ENCODE assay signal across 8 mouse cellular contexts in genomic region chr11:106065073-106065922, GRCm38 (mm10). TPM values are rescaled to one million over a fixed set of nuclear protein-coding genes. Genes with fewer than 3 reads are reported as not detected.
DNase-seq lines count a peak whose midpoint lies in the region; ATAC-seq and TF ChIP-seq lines count a peak whose summit lies in the region.

No protein-coding gene starts in this region.

- no peak for ATAC-seq in kidney, embryonic 14.5 days (ENCODE audit: low FRiP score, low TSS enrichment)
- peak; percentile 9 for ATAC-seq in inflammation-experienced regulatory T-cells, adult 6 months
- no peak for ATAC-seq in midbrain, embryonic 16.5 days

- H3K4me3 ChIP-seq in kidney, embryonic 14.5 days (ENCODE audit: low read length), result peak overlapping the region; percentile 91
- H3K4me3 ChIP-seq in cortical plate, adult 2 months (ENCODE audit: insufficient read depth, low read length), result peak overlapping the region; percentile 76
- H3K4me3 ChIP-seq in midbrain, embryonic 16.5 days (ENCODE audit: low read depth, low read length), result peak overlapping the region; percentile 86

- WGBS in kidney, embryonic 14.5 days, result 44% methylated on average over 18 of the region's 18 CpGs
- WGBS in midbrain, embryonic 16.5 days, result 47% methylated on average over 18 of the region's 18 CpGs

- H3K36me3 ChIP-seq in kidney, embryonic 14.5 days (ENCODE audit: control insufficient read depth, insufficient read depth, low read length), result peaks cover 5% of the 10 kb centered on the region; the same call in 1 of the 2 replicates
- no peaks in the 10 kb centered on the region for H3K36me3 ChIP-seq in midbrain, embryonic 16.5 days (ENCODE audit: control insufficient read depth, insufficient read depth, low read length)

- H3K4me2 ChIP-seq in kidney, embryonic 14.5 days (replicated peaks; ENCODE audit: low read depth, low read length), result peak overlapping the region; percentile 90
- H3K4me2 ChIP-seq in midbrain, embryonic 16.5 days (ENCODE audit: low read length), result peak overlapping the region; percentile 95

- H3K27me3 ChIP-seq in kidney, embryonic 14.5 days (ENCODE audit: control insufficient read depth, insufficient read depth, low read length), result no peaks in the 10 kb centered on the region
- no peaks in the 10 kb centered on the region for H3K27me3 ChIP-seq in midbrain, embryonic 16.5 days (ENCODE audit: control insufficient read depth, insufficient read depth, low read depth, low read length)

- no peaks in the 10 kb centered on the region for H3K9me3 ChIP-seq in kidney, embryonic 14.5 days (ENCODE audit: control insufficient read depth, low read length)
- no peaks in the 10 kb centered on the region for H3K9me3 ChIP-seq in midbrain, embryonic 16.5 days (replicated peaks; ENCODE audit: control insufficient read depth, low read length, poor library complexity, severe bottlenecking)

- TF ChIP-seq CTCF in cortical plate, adult 2 months (IDR thresholded peaks at IDR 0.05; ENCODE audit: extremely low read depth, insufficient read depth, low read length), result no peak

- H3K4me1 ChIP-seq in kidney, embryonic 14.5 days (ENCODE audit: control insufficient read depth, insufficient read depth, low read length), result 0 out of 2 replicates have a peak, but pooled peaks cover 6% of the 10 kb centered on the region
- peaks cover 3% of the 10 kb centered on the region; the same call in 1 of the 2 replicates for H3K4me1 ChIP-seq in cortical plate, adult 2 months (ENCODE audit: control insufficient read depth, insufficient read depth, low read length)
- peaks cover 8% of the 10 kb centered on the region for H3K4me1 ChIP-seq in midbrain, embryonic 16.5 days (ENCODE audit: control insufficient read depth, insufficient read depth, low read length)

- H3K27ac ChIP-seq in kidney, embryonic 14.5 days (ENCODE audit: low read depth, low read length), result peak overlapping the region; percentile 42; the same call in 1 of the 2 replicates
- no peak overlapping the region for H3K27ac ChIP-seq in cortical plate, adult 2 months (ENCODE audit: insufficient read depth, low read length)
- H3K27ac ChIP-seq in midbrain, embryonic 16.5 days (ENCODE audit: low read length), result peak overlapping the region; percentile 85

- TF ChIP-seq POLR2A in cortical plate, adult 2 months (IDR thresholded peaks at IDR 0.05; ENCODE audit: extremely low read depth, insufficient read depth, low read length), result no peak

- H3K9ac ChIP-seq in kidney, embryonic 14.5 days (ENCODE audit: low read depth, low read length), result peak overlapping the region; percentile 34; the same call in 1 of the 2 replicates
- H3K9ac ChIP-seq in midbrain, embryonic 16.5 days (ENCODE audit: low read depth, low read length), result peak overlapping the region; percentile 89; the same call in 1 of the 2 replicates

- no peak for DNase-seq in kidney, postnatal 36 days
- no peak for DNase-seq in cerebellum, adult 11-12 months
- no peak for DNase-seq in right cerebral cortex, postnatal 4 days
- no peak for DNase-seq in ovary, postnatal 10 days (ENCODE audit: low spot score)

RNA-seq across cellular contexts. Expression of gene Taco1, which starts 0.6 kb away (rescaled TPM):
- 10.3 and 11.3 TPM in 2 replicates for polyA plus RNA-seq in kidney, embryonic 14.5 days (2014; fragmentation: Nextera tagmentation; extraction: Ambion mirVana)
- 11.9 and 12.4 TPM in 2 replicates for polyA plus RNA-seq in cortical plate, adult 2 months (2012; rRNA removed)
- polyA plus RNA-seq in inflammation-experienced regulatory T-cells, adult 6 months (2017; shearing (Covaris generic)), result 10 to 100 TPM in 2 of 3 experiments, 1 to 10 TPM in 1; 7.7 to 14.5 (median 13.3) TPM
- polyA plus RNA-seq in midbrain, embryonic 16.5 days (2015; fragmentation: Nextera tagmentation; extraction: Ambion mirVana), result 7.6 and 8.0 TPM in 2 replicates

RNA-seq across cellular contexts. Expression of gene Map3k3, which starts 19.1 kb away (rescaled TPM):
- 23.2 and 25.7 TPM in 2 replicates for polyA plus RNA-seq in kidney, embryonic 14.5 days (2014; fragmentation: Nextera tagmentation; extraction: Ambion mirVana)
- 32.3 and 33.2 TPM in 2 replicates for polyA plus RNA-seq in cortical plate, adult 2 months (2012; rRNA removed)
- 10 to 100 TPM; 11.5 to 33.4 (median 33.3) TPM for polyA plus RNA-seq in inflammation-experienced regulatory T-cells, adult 6 months (2017; shearing (Covaris generic))
- polyA plus RNA-seq in midbrain, embryonic 16.5 days (2015; fragmentation: Nextera tagmentation; extraction: Ambion mirVana), result 10.9 and 12.3 TPM in 2 replicates

RNA-seq across cellular contexts. Expression of gene Dcaf7, which starts 28.6 kb away (rescaled TPM):
- polyA plus RNA-seq in kidney, embryonic 14.5 days (2014; fragmentation: Nextera tagmentation; extraction: Ambion mirVana), result 43.7 and 68.8 TPM in 2 replicates
- 111 and 115 TPM in 2 replicates for polyA plus RNA-seq in cortical plate, adult 2 months (2012; rRNA removed)
- polyA plus RNA-seq in inflammation-experienced regulatory T-cells, adult 6 months (2017; shearing (Covaris generic)), result 10 to 100 TPM; 18.5 to 25.5 (median 22.3) TPM
- polyA plus RNA-seq in midbrain, embryonic 16.5 days (2015; fragmentation: Nextera tagmentation; extraction: Ambion mirVana), result 174 and 187 TPM in 2 replicates

RNA-seq across cellular contexts. Expression of gene Kcnh6, which starts 57.4 kb away (rescaled TPM):
- 0.10 and 0.14 TPM in 2 replicates for polyA plus RNA-seq in kidney, embryonic 14.5 days (2014; fragmentation: Nextera tagmentation; extraction: Ambion mirVana)
- polyA plus RNA-seq in cortical plate, adult 2 months (2012; rRNA removed), result 1.4 and 1.5 TPM in 2 replicates
- under 1 TPM in 1 of 3 experiments, not detected in 2; 0.16 TPM for polyA plus RNA-seq in inflammation-experienced regulatory T-cells, adult 6 months (2017; shearing (Covaris generic))
- 1.8 and 2.2 TPM in 2 replicates for polyA plus RNA-seq in midbrain, embryonic 16.5 days (2015; fragmentation: Nextera tagmentation; extraction: Ambion mirVana)
